Mouse (Mus musculus) heart, postnatal 0 days (tissue): ENCODE measurements around the gene Krt83. TPM values are rescaled to one million over a fixed set of nuclear protein-coding genes. Genes with fewer than 3 reads are reported as not detected.

Experiments used
- ATAC-seq: fragments of 200-750 bp; cut with Nextera tagmentation; 2 replicates; pipeline ENCODE4 v1.8.0; 2017; ENCODE audit warnings: low read depth, moderate number of reproducible peaks, moderate library complexity; ENCODE audit not compliant: insufficient read depth
- DNase-seq: peaks from one replicate; pipeline ENCODE4 v3.0.0-alpha.2; 2016; ENCODE audit warnings: low spot score
- H3K27ac ChIP-seq: fragments of 300-500 bp; sonication (generic); 2 replicates; pipeline ENCODE4 v1.5.1; 2014; ENCODE audit warnings: low read depth, mild to moderate bottlenecking
- H3K27me3 ChIP-seq: fragments of 300-500 bp; sonication (generic); 2 replicates; pipeline ENCODE4 v1.6.1; 2014; ENCODE audit warnings: low read length, mixed read lengths; ENCODE audit not compliant: control insufficient read depth, insufficient read depth
- H3K36me3 ChIP-seq: fragments of 300-500 bp; sonication (generic); replicated peaks from 2 replicates; pipeline ENCODE4 v1.6.1; 2014; ENCODE audit warnings: low read length, mixed read lengths; ENCODE audit not compliant: control insufficient read depth, insufficient read depth
- H3K4me1 ChIP-seq: fragments of 300-500 bp; sonication (generic); 2 replicates; pipeline ENCODE4 v1.6.1; 2014; ENCODE audit warnings: antibody characterized with exemption; ENCODE audit not compliant: control insufficient read depth, insufficient read depth
- H3K4me2 ChIP-seq: fragments of 300-500 bp; sonication (generic); 2 replicates; pipeline ENCODE4 v1.6.1; 2014; ENCODE audit warnings: low read depth, mild to moderate bottlenecking, low read length, moderate library complexity
- H3K4me3 ChIP-seq: fragments of 300-500 bp; sonication (generic); 2 replicates; pipeline ENCODE4 v1.5.1; 2014; ENCODE audit warnings: low read depth, low read length
- H3K9ac ChIP-seq: fragments of 300-500 bp; sonication (generic); replicated peaks from 2 replicates; pipeline ENCODE4 v1.6.1; 2014; ENCODE audit warnings: low read depth, low read length, mixed read lengths
- H3K9me3 ChIP-seq: fragments of 300-500 bp; sonication (generic); replicated peaks from 2 replicates; pipeline ENCODE4 v1.6.1; 2016; ENCODE audit warnings: low read length; ENCODE audit not compliant: control insufficient read depth
- CTCF ChIP-seq: IDR thresholded peaks from 2 replicates; pipeline ENCODE4 v1.5.1; 2016; ENCODE audit warnings: antibody characterized with exemption, control low read depth, low read depth
- EP300 ChIP-seq: IDR thresholded peaks from 2 replicates; pipeline ENCODE4 v1.6.1; 2016; ENCODE audit warnings: antibody characterized with exemption, low read depth
- WGBS: fragments of 180-500 bp; shearing (Covaris S2); extraction: QIAGEN DNeasy Blood & Tissue Kit; methylation state at CpG from one replicate; pipeline ENCODE4 v1.1.7; 2014; 5-methylcytosine and 5-hydroxymethylcytosine counted together
- polyA plus RNA-seq: library from polyadenylated mRNA; unstranded; fragments of >200 nt; fragmentation: Nextera tagmentation; extraction: Ambion mirVana; gene quantifications from 2 replicates; pipeline ENCODE4 v1.2.1, GENCODE M21; 2015
- total RNA-seq: library from RNA; depleted of rRNA; stranded (reverse); fragments of >200 nt; gene quantifications from 2 replicates; pipeline ENCODE4 v1.2.3, GENCODE M21; 2014; ENCODE audit warnings: low replicate concordance

Gene Krt83
- total and polyA plus RNA-seq, 2 experiments from 2014 or later = not detected

GRCm38 (mm10) chr15:101469093-101469492 is 22.2 kb downstream of the Krt83 start:
- TF ChIP-seq EP300 (no peak), CTCF (no peak)
- no peak overlapping the region for H3K4me3 ChIP-seq
- DNase-seq (no peak), ATAC-seq (no peak)
- WGBS = 66% methylated on average over 4 of the region's 4 CpGs
- H3K27me3 ChIP-seq = no peaks in the 10 kb centered on the region
- no peak overlapping the region for H3K4me2 ChIP-seq
- H3K36me3 ChIP-seq = no peaks in the 10 kb centered on the region
- H3K27ac ChIP-seq = no peak overlapping the region
- H3K9ac ChIP-seq = no peak overlapping the region
- no peaks in the 10 kb centered on the region for H3K4me1 ChIP-seq
- no peaks in the 10 kb centered on the region for H3K9me3 ChIP-seq

DNA sequence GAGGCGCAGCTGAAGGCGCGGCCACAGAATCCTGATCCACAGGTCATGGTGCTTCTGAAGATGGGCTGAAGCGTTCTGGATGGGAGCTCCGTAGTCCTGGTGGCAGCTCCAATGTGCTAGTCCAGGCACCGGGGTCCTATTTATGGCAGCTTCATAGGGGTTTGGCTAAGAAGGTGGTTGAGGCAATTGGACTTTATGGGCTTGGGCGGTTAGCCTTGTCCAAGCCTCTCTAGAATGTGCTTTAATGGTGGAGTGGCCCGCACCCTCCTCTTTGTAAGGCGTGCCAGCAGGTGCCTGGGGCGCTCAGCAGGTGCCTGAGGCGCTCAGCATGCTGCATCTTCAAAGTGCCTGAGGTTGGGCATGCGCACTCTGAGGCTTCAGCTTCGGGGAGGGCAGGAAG is 27.7 kb downstream of the Krt83 start, which contains the start of gene Krt81:
TSS of gene Krt81 (minus strand) at position 101 of the 400 bp plus-strand sequence.
- Histone ChIP-seq H3K4me2 (no peak within 1 kb of the TSS), H3K4me1 (no peaks in the 10 kb centered on the region), H3K27ac (no peak within 1 kb of the TSS), H3K4me3 (no peak within 1 kb of the TSS), H3K9ac (no peak within 1 kb of the TSS), H3K36me3 (no peaks in the 10 kb centered on the region), H3K9me3 (no peaks in the 10 kb centered on the region), H3K27me3 (no peaks in the 10 kb centered on the region)
- no peak for DNase-seq
- 71% methylated on average over 13 of the region's 13 CpGs for WGBS
- TF ChIP-seq EP300 = no peak
- no peak for TF ChIP-seq CTCF
- no peak for ATAC-seq

GRCm38 (mm10) chr15:101459283-101459682 is 32.0 kb downstream of the Krt83 start:
- no peaks in the 10 kb centered on the region for H3K36me3 ChIP-seq

GRCm38 (mm10) chr15:101458361-101458930 is 32.9 kb downstream of the Krt83 start:
- TF ChIP-seq CTCF (no peak), EP300 (no peak)
- Histone ChIP-seq H3K9ac (no peak overlapping the region), H3K4me2 (no peak overlapping the region), H3K4me1 (no peaks in the 10 kb centered on the region), H3K27me3 (no peaks in the 10 kb centered on the region), H3K4me3 (no peak overlapping the region), H3K9me3 (peaks cover 5% of the 10 kb centered on the region; the same call in 1 of the 2 replicates), H3K36me3 (no peaks in the 10 kb centered on the region), H3K27ac (no peak overlapping the region)
- no peak for DNase-seq
- no peak for ATAC-seq
- WGBS = 60% methylated on average over 16 of the region's 16 CpGs

More at GRCm38 (mm10) chr15:101459283-101459682, 32.0 kb downstream of the Krt83 start:
- Histone ChIP-seq H3K9me3 (peaks cover 5% of the 10 kb centered on the region; the same call in 1 of the 2 replicates), H3K9ac (no peak overlapping the region), H3K27me3 (no peaks in the 10 kb centered on the region), H3K27ac (no peak overlapping the region), H3K4me2 (no peak overlapping the region), H3K4me3 (no peak overlapping the region), H3K4me1 (no peaks in the 10 kb centered on the region)
- WGBS = 78% methylated on average over 14 of the region's 14 CpGs
- DNase-seq = no peak
- ATAC-seq = no peak
- no peak for TF ChIP-seq EP300
- no peak for TF ChIP-seq CTCF

DNA sequence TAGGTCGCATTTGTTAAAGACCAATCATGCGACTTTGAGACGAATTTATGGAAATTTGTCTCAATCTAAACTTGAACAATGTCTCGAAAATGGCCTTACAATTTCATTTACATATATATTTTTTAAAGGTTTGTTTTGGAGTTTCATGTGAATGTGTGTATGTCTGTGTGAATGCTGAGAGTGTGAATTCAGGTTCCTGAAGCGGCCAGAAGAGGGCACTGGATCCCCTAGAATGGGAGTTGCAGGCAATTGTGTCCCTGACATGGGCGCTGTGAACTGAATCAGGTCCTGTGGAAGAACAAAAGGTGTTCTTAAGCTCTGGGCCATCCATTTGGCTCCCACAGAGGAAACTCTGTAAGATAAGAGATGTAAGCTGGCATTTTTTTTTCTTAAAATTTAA is 35.4 kb downstream of the Krt83 start:
- no peak overlapping the region for H3K9ac ChIP-seq
- no peak for TF ChIP-seq EP300
- TF ChIP-seq CTCF = no peak
- H3K4me3 ChIP-seq = no peak overlapping the region
- no peak overlapping the region for H3K4me2 ChIP-seq
- no peak for ATAC-seq
- no peaks in the 10 kb centered on the region for H3K36me3 ChIP-seq
- DNase-seq = no peak
- WGBS = 83% methylated on average over 6 of the region's 6 CpGs
- H3K27ac ChIP-seq = no peak overlapping the region
- peaks cover 5% of the 10 kb centered on the region; the same call in 1 of the 2 replicates for H3K9me3 ChIP-seq
- H3K4me1 ChIP-seq = no peaks in the 10 kb centered on the region
- H3K27me3 ChIP-seq = no peaks in the 10 kb centered on the region

DNA sequence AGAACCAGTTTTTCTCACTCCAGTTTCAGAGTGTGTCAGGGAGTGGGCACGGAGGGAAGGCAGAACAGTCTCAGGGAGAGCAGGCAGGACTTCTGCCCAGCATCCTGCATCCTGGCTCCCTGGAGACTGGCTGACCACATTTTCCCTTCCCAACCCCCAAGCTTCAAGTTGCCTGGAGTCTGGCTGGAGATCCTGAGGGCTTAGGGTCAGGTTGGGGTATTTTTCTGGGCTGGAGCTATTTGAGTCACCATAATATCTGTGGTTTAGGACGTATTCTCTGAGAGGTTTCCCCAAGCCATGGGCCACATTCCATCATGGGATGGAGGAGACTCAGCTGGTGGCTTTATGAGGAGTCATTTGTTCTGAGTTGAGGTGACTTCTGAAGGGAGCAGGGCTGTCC is 36.0 kb downstream of the Krt83 start:
- no peak for ATAC-seq
- Histone ChIP-seq H3K27me3 (no peaks in the 10 kb centered on the region), H3K27ac (no peak overlapping the region), H3K9ac (no peak overlapping the region), H3K4me2 (no peak overlapping the region), H3K4me1 (no peaks in the 10 kb centered on the region), H3K9me3 (peaks cover 5% of the 10 kb centered on the region; the same call in 1 of the 2 replicates), H3K36me3 (no peaks in the 10 kb centered on the region), H3K4me3 (no peak overlapping the region)
- 71% methylated on average over 2 of the region's 2 CpGs for WGBS
- DNase-seq = no peak
- TF ChIP-seq EP300 (no peak), CTCF (no peak)
